Mouse (Mus musculus) lung, postnatal 0 days (tissue): ENCODE results near the gene Il4ra. TPM values are rescaled to one million over a fixed set of nuclear protein-coding genes. Genes with fewer than 3 reads are reported as not detected.
A peak's percentile ranks its signal among the peaks of the same experiment; 100 is the strongest.

Experiments
- ATAC-seq: fragments of 200-750 bp; cut with Nextera tagmentation; 2 replicates; pipeline ENCODE4 v1.8.0; 2017; ENCODE audit warnings: moderate library complexity
- DNase-seq: peaks from one replicate; pipeline ENCODE4 v3.0.0-alpha.2; 2016; ENCODE audit warnings: low spot score
- H3K27ac ChIP-seq: fragments of 300-500 bp; sonication (generic); 2 replicates; pipeline ENCODE4 v1.5.1; 2014; ENCODE audit warnings: antibody characterized with exemption, mild to moderate bottlenecking, low read length, mixed read lengths
- H3K27me3 ChIP-seq: fragments of 300-500 bp; sonication (generic); replicated peaks from 2 replicates; pipeline ENCODE4 v1.6.1; 2014; ENCODE audit warnings: low read length, mixed read lengths; ENCODE audit not compliant: insufficient read depth
- H3K36me3 ChIP-seq: fragments of 300-500 bp; sonication (generic); 2 replicates; pipeline ENCODE4 v1.6.1; 2014; ENCODE audit warnings: low read length, mixed read lengths; ENCODE audit not compliant: insufficient read depth
- H3K4me1 ChIP-seq: fragments of 300-500 bp; sonication (generic); 2 replicates; pipeline ENCODE4 v1.6.1; 2014; ENCODE audit warnings: antibody characterized with exemption, low read depth, low read length, mixed read lengths; ENCODE audit not compliant: insufficient read depth
- H3K4me2 ChIP-seq: fragments of 300-500 bp; sonication (generic); replicated peaks from 2 replicates; pipeline ENCODE4 v1.6.1; 2014; ENCODE audit warnings: low read depth, mild to moderate bottlenecking, low read length, moderate library complexity, mixed read lengths
- H3K4me3 ChIP-seq: fragments of 300-500 bp; sonication (generic); 2 replicates; pipeline ENCODE4 v1.5.1; 2014; ENCODE audit warnings: low read depth, low read length
- H3K9ac ChIP-seq: fragments of 300-500 bp; sonication (generic); replicated peaks from 2 replicates; pipeline ENCODE4 v1.6.1; 2014; ENCODE audit warnings: low read depth, mild to moderate bottlenecking
- H3K9me3 ChIP-seq: fragments of 300-500 bp; sonication (generic); 2 replicates; pipeline ENCODE4 v1.6.1; 2016; ENCODE audit warnings: low read length, mixed read lengths
- CTCF ChIP-seq: IDR thresholded peaks from 2 replicates; pipeline ENCODE4 v1.5.1; 2016; ENCODE audit warnings: antibody characterized with exemption, mild to moderate bottlenecking
- EP300 ChIP-seq: IDR thresholded peaks from 2 replicates; pipeline ENCODE4 v1.6.1; 2016; ENCODE audit warnings: antibody characterized with exemption, mild to moderate bottlenecking, control low read depth
- WGBS: fragments of 180-500 bp; shearing (Covaris S2); extraction: QIAGEN DNeasy Blood & Tissue Kit; methylation state at CpG from one replicate; pipeline ENCODE4 v1.1.7; 2014; 5-methylcytosine and 5-hydroxymethylcytosine counted together
- polyA plus RNA-seq: library from polyadenylated mRNA; unstranded; fragments of >200 nt; fragmentation: Nextera tagmentation; extraction: Ambion mirVana; gene quantifications from 2 replicates; pipeline ENCODE4 v1.2.1, GENCODE M21; 2015

Il4ra gene
- polyA plus RNA-seq, 1 experiment from 2014 or later = 29.7 TPM

GRCm38 (mm10) chr7:125554456-125555114 is 2.7 kb downstream of the Il4ra start:
- Histone ChIP-seq H3K9me3 (no peaks in the 10 kb centered on the region), H3K36me3 (no peaks in the 10 kb centered on the region), H3K4me3 (peak overlapping the region; percentile 69; the same call in 1 of the 2 replicates), H3K9ac (peak overlapping the region; percentile 5; the same call in 1 of the 2 replicates), H3K27me3 (no peaks in the 10 kb centered on the region), H3K27ac (peak overlapping the region; percentile 54; the same call in 1 of the 2 replicates), H3K4me1 (peaks cover 45% of the 10 kb centered on the region), H3K4me2 (peak overlapping the region; percentile 81)
- DNase-seq = peak; percentile 35
- no peak for ATAC-seq
- TF ChIP-seq CTCF (no peak), EP300 (no peak)
- WGBS = 77% methylated on average over 9 of the region's 9 CpGs

- peak overlapping the region; percentile 54 for H3K27ac ChIP-seq
- TF ChIP-seq CTCF (no peak), EP300 (no peak)
- no peak for ATAC-seq
- H3K36me3 ChIP-seq = no peaks in the 10 kb centered on the region
- no peaks in the 10 kb centered on the region for H3K9me3 ChIP-seq
- H3K4me2 ChIP-seq = peak overlapping the region; percentile 81
- peak; percentile 64 for DNase-seq
- H3K27me3 ChIP-seq = no peaks in the 10 kb centered on the region
- whole genome bisulfite sequencing = 46% methylated on average over 7 of the region's 7 CpGs
- no peak overlapping the region; the same call in 1 of the 2 replicates for H3K9ac ChIP-seq
- H3K4me3 ChIP-seq = 0 out of 2 replicates have a peak overlapping the region, but pooled peaks have one; percentile 5
- H3K4me1 ChIP-seq = peaks cover 54% of the 10 kb centered on the region
Observed at GRCm38 (mm10) chr7:125555351-125555872, 3.5 kb downstream of the Il4ra start.

- DNase-seq = no peak
- 46% methylated on average over 4 of the region's 4 CpGs for WGBS
- TF ChIP-seq CTCF (no peak), EP300 (no peak)
- Histone ChIP-seq H3K9ac (no peak overlapping the region), H3K36me3 (no peaks in the 10 kb centered on the region), H3K4me3 (0 out of 2 replicates have a peak overlapping the region, but pooled peaks have one; percentile 5), H3K27ac (no peak overlapping the region), H3K4me2 (peak overlapping the region; percentile 81; the same call in 1 of the 2 replicates), H3K4me1 (peaks cover 60% of the 10 kb centered on the region), H3K27me3 (no peaks in the 10 kb centered on the region), H3K9me3 (no peaks in the 10 kb centered on the region)
- no peak for ATAC-seq
Observed at GRCm38 (mm10) chr7:125556096-125556495, 4.2 kb downstream of the Il4ra start.

- Histone ChIP-seq H3K27me3 (no peaks in the 10 kb centered on the region), H3K4me1 (peaks cover 63% of the 10 kb centered on the region), H3K9me3 (no peaks in the 10 kb centered on the region), H3K36me3 (no peaks in the 10 kb centered on the region), H3K4me2 (no peak overlapping the region; the same call in 1 of the 2 replicates), H3K27ac (no peak overlapping the region), H3K9ac (no peak overlapping the region), H3K4me3 (no peak overlapping the region)
- DNase-seq (peak; percentile 68), ATAC-seq (no peak)
- WGBS = 57% methylated on average over 8 of the region's 8 CpGs
- TF ChIP-seq CTCF (no peak), EP300 (no peak)
Observed at GRCm38 (mm10) chr7:125556865-125557264, 4.9 kb downstream of the Il4ra start.

- H3K4me2 ChIP-seq = no peak overlapping the region
- no peaks in the 10 kb centered on the region for H3K27me3 ChIP-seq
- no peak overlapping the region for H3K4me3 ChIP-seq
- peak overlapping the region; percentile 82; the same call in 1 of the 2 replicates for H3K27ac ChIP-seq
- no peaks in the 10 kb centered on the region for H3K9me3 ChIP-seq
- DNase-seq (no peak), ATAC-seq (no peak)
- no peak overlapping the region for H3K9ac ChIP-seq
- peaks cover 62% of the 10 kb centered on the region for H3K4me1 ChIP-seq
- WGBS = 80% methylated on average over 4 of the region's 4 CpGs
- TF ChIP-seq CTCF = no peak
- no peak for TF ChIP-seq EP300
- no peaks in the 10 kb centered on the region for H3K36me3 ChIP-seq
Observed at GRCm38 (mm10) chr7:125558401-125558945, 6.6 kb downstream of the Il4ra start.

GRCm38 (mm10) chr7:125558997-125559396 is 7.1 kb downstream of the Il4ra start:
- TF ChIP-seq EP300 (peak; percentile 77), CTCF (no peak)
- ATAC-seq (peak; percentile 13), DNase-seq (peak; percentile 55)
- no peaks in the 10 kb centered on the region for H3K27me3 ChIP-seq
- no peak overlapping the region for H3K4me3 ChIP-seq
- no peak overlapping the region for H3K9ac ChIP-seq
- no peak overlapping the region for H3K4me2 ChIP-seq
- peak overlapping the region; percentile 82; the same call in 1 of the 2 replicates for H3K27ac ChIP-seq
- H3K36me3 ChIP-seq = no peaks in the 10 kb centered on the region
- 42% methylated on average over 5 of the region's 5 CpGs for WGBS
- no peaks in the 10 kb centered on the region for H3K9me3 ChIP-seq
- peaks cover 59% of the 10 kb centered on the region for H3K4me1 ChIP-seq
